ENCODE assay signal across 8 mouse cellular contexts in genomic region chr5:30154013-30154412, GRCm38 (mm10). TPM values are rescaled to one million over a fixed set of nuclear protein-coding genes. Genes with fewer than 3 reads are reported as not detected.
DNase-seq lines count a peak whose midpoint lies in the region; ATAC-seq lines count a peak whose summit lies in the region.

No protein-coding gene starts in this region.

- peaks cover 11% of the 10 kb centered on the region; the same call in 1 of the 2 replicates for H3K36me3 ChIP-seq in heart, embryonic 13.5 days
- no peaks in the 10 kb centered on the region for H3K36me3 ChIP-seq in forebrain, embryonic 13.5 days (ENCODE audit: poor library complexity, severe bottlenecking)
- H3K36me3 ChIP-seq in liver, embryonic 13.5 days, result no peaks in the 10 kb centered on the region

- no peaks in the 10 kb centered on the region for H3K27me3 ChIP-seq in heart, embryonic 13.5 days (replicated peaks)
- no peaks in the 10 kb centered on the region for H3K27me3 ChIP-seq in forebrain, embryonic 13.5 days
- no peaks in the 10 kb centered on the region for H3K27me3 ChIP-seq in liver, embryonic 13.5 days

- H3K4me1 ChIP-seq in heart, embryonic 13.5 days, result peaks cover 54% of the 10 kb centered on the region
- peaks cover 36% of the 10 kb centered on the region for H3K4me1 ChIP-seq in forebrain, embryonic 13.5 days
- peaks cover 46% of the 10 kb centered on the region for H3K4me1 ChIP-seq in liver, embryonic 13.5 days (replicated peaks)

- WGBS in heart, embryonic 13.5 days, result 25% methylated on average over 4 of the region's 4 CpGs
- WGBS in forebrain, embryonic 13.5 days, result 21% methylated on average over 4 of the region's 4 CpGs
- WGBS in liver, embryonic 13.5 days (ENCODE audit: insufficient replicate concordance), result 22% methylated on average over 4 of the region's 4 CpGs

- no peak for DNase-seq in heart, adult 11 months
- peak; percentile 46 for DNase-seq in MN1 (ENCODE audit: low spot score)
- DNase-seq in liver, embryonic 13.5 days, result no peak
- no peak for DNase-seq in gastrocnemius, adult 18-20 months (ENCODE audit: low spot score)
- no peak for DNase-seq in right cerebral cortex, postnatal 4 days

- peak overlapping the region; percentile 97 for H3K4me3 ChIP-seq in heart, embryonic 13.5 days
- H3K4me3 ChIP-seq in forebrain, embryonic 13.5 days, result peak overlapping the region; percentile 88
- H3K4me3 ChIP-seq in liver, embryonic 13.5 days (replicated peaks), result peak overlapping the region; percentile 97

- no peaks in the 10 kb centered on the region for H3K9me3 ChIP-seq in heart, embryonic 13.5 days
- H3K9me3 ChIP-seq in forebrain, embryonic 13.5 days (replicated peaks), result no peaks in the 10 kb centered on the region
- no peaks in the 10 kb centered on the region for H3K9me3 ChIP-seq in liver, embryonic 13.5 days (replicated peaks)

- peak overlapping the region; percentile 85 for H3K4me2 ChIP-seq in heart, embryonic 13.5 days
- H3K4me2 ChIP-seq in forebrain, embryonic 13.5 days, result peak overlapping the region; percentile 72
- peak overlapping the region; percentile 77 for H3K4me2 ChIP-seq in liver, embryonic 13.5 days

- no peak for ATAC-seq in heart, embryonic 13.5 days (ENCODE audit: extremely low read depth, insufficient number of reproducible peaks, low FRiP score, low TSS enrichment)
- ATAC-seq in forebrain, embryonic 13.5 days, result no peak
- no peak for ATAC-seq in liver, embryonic 13.5 days (ENCODE audit: low read depth)
- no peak for ATAC-seq in monocyte, adult 5-6 weeks (replicated peaks; ENCODE audit: insufficient number of reproducible peaks, low FRiP score, low TSS enrichment, poor library complexity, severe bottlenecking)

- peak overlapping the region; percentile 99 for H3K9ac ChIP-seq in heart, embryonic 13.5 days
- peak overlapping the region; percentile 89 for H3K9ac ChIP-seq in forebrain, embryonic 13.5 days
- H3K9ac ChIP-seq in liver, embryonic 13.5 days, result peak overlapping the region; percentile 96

- H3K27ac ChIP-seq in heart, embryonic 13.5 days (replicated peaks), result peak overlapping the region; percentile 94
- H3K27ac ChIP-seq in forebrain, embryonic 13.5 days, result no peak overlapping the region
- peak overlapping the region; percentile 92 for H3K27ac ChIP-seq in liver, embryonic 13.5 days

RNA-seq across cellular contexts. Expression of gene Hadha, which starts 0.9 kb away (rescaled TPM):
- 212 and 223 TPM in 2 replicates for polyA plus RNA-seq in heart, embryonic 13.5 days (2015; fragmentation: Nextera tagmentation; extraction: Ambion mirVana)
- 81.1 and 87.6 TPM in 2 replicates for polyA plus RNA-seq in forebrain, embryonic 13.5 days (2015; fragmentation: Nextera tagmentation; extraction: Ambion mirVana)
- polyA plus RNA-seq in liver, embryonic 13.5 days (2015; fragmentation: Nextera tagmentation; extraction: Ambion mirVana), result 79.5 and 91.8 TPM in 2 replicates
- 103 to 133 TPM (median 113 TPM) in 3 replicates for total RNA-seq in monocyte, adult 5-6 weeks (2017)
- total RNA-seq in gastrocnemius, adult 18-20 months (2021), result 100 to 1,000 TPM; 326 to 396 TPM

RNA-seq across cellular contexts. Expression of gene Hadhb, which starts 1.0 kb away (rescaled TPM):
- 318 and 345 TPM in 2 replicates for polyA plus RNA-seq in heart, embryonic 13.5 days (2015; fragmentation: Nextera tagmentation; extraction: Ambion mirVana)
- polyA plus RNA-seq in forebrain, embryonic 13.5 days (2015; fragmentation: Nextera tagmentation; extraction: Ambion mirVana), result 80.2 and 83.9 TPM in 2 replicates
- polyA plus RNA-seq in liver, embryonic 13.5 days (2015; fragmentation: Nextera tagmentation; extraction: Ambion mirVana), result 124 and 143 TPM in 2 replicates
- 86.5 to 145 TPM (median 87.3 TPM) in 3 replicates for total RNA-seq in monocyte, adult 5-6 weeks (2017)
- total RNA-seq in gastrocnemius, adult 18-20 months (2021), result 100 to 1,000 TPM; 403 to 518 TPM

RNA-seq across cellular contexts. Expression of gene 3110082J24Rik, which starts 48.1 kb away (rescaled TPM):
- not detected in 2 replicates for polyA plus RNA-seq in heart, embryonic 13.5 days (2015; fragmentation: Nextera tagmentation; extraction: Ambion mirVana)
- 6.3 and 9.1 TPM in 2 replicates for polyA plus RNA-seq in forebrain, embryonic 13.5 days (2015; fragmentation: Nextera tagmentation; extraction: Ambion mirVana)
- not detected in 2 replicates for polyA plus RNA-seq in liver, embryonic 13.5 days (2015; fragmentation: Nextera tagmentation; extraction: Ambion mirVana)
- not detected in 3 replicates for total RNA-seq in monocyte, adult 5-6 weeks (2017)
- total RNA-seq in gastrocnemius, adult 18-20 months (2021), result not detected

RNA-seq across cellular contexts. Expression of gene Garem2, which starts 49.1 kb away (rescaled TPM):
- 0.17 and 0.25 TPM in 2 replicates for polyA plus RNA-seq in heart, embryonic 13.5 days (2015; fragmentation: Nextera tagmentation; extraction: Ambion mirVana)
- polyA plus RNA-seq in forebrain, embryonic 13.5 days (2015; fragmentation: Nextera tagmentation; extraction: Ambion mirVana), result 14.4 and 14.8 TPM in 2 replicates
- 0.03 TPM in 2 replicates for polyA plus RNA-seq in liver, embryonic 13.5 days (2015; fragmentation: Nextera tagmentation; extraction: Ambion mirVana)
- not detected in 3 replicates for total RNA-seq in monocyte, adult 5-6 weeks (2017)
- total RNA-seq in gastrocnemius, adult 18-20 months (2021), result not detected

RNA-seq across cellular contexts. Expression of gene Adgrf3, which starts 51.5 kb away (rescaled TPM):
- polyA plus RNA-seq in heart, embryonic 13.5 days (2015; fragmentation: Nextera tagmentation; extraction: Ambion mirVana), result 0.19 and 0.78 TPM in 2 replicates
- not detected in 2 replicates for polyA plus RNA-seq in forebrain, embryonic 13.5 days (2015; fragmentation: Nextera tagmentation; extraction: Ambion mirVana)
- not detected in 2 replicates for polyA plus RNA-seq in liver, embryonic 13.5 days (2015; fragmentation: Nextera tagmentation; extraction: Ambion mirVana)
- not detected in 3 replicates for total RNA-seq in monocyte, adult 5-6 weeks (2017)
- total RNA-seq in gastrocnemius, adult 18-20 months (2021), result not detected
